Mouse (Mus musculus) c-Kit-negative CD71-positive TER-119-positive erythroid progenitor cells, embryonic 14.5 days (primary cell): ENCODE measurements around the gene Zbtb48.

Source experiments
- DNase-seq: peaks from one replicate; pipeline ENCODE4 v3.0.0-alpha.2; 2013; ENCODE audit warnings: low read depth, low spot score

Gene Zbtb48

DNA sequence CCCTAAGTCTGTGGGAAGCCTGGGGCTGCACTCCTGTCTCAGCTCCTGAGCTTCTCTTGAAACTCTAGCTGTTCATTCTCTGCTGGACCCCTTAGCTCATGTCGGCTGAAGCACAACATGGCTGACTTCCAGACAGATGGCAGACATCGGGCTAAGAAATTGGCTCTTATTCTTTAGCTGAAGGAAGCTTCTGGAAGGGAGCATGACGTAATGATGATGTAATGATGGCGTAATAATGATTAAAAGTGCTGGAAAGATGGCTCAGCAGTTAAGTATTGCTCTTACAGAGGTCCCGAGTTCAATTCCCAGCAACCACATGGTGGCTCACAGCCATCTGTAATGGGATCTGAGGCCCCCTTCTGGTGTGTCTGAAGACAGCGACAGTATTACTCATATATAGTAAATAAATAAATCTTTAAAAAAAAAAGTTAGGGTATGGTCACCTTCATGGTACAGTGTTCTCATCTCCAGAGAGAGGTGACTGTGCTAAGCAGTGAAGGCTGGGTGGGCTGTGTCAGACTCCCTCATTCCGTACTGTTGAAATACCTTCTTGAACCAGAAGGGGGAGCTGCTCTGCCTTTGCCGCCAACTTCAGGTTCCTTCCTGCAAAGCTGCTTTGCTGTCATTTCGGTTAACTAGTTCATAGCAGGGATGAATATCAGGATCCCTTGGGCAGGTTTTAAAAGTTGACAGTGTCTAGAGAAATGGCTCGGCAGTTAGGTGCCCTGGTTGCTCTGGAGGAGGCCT, 55.1 kb downstream of the Zbtb48 start:
- no peak for DNase-seq
